Mouse (Mus musculus) midbrain, embryonic 11.5 days (tissue): Measurements from ENCODE around the gene Triml1. TPM values are rescaled to one million over a fixed set of nuclear protein-coding genes. Genes with fewer than 3 reads are reported as not detected.

ENCODE experiments used
- ATAC-seq: fragments of 200-750 bp; cut with Nextera tagmentation; 2 replicates; pipeline ENCODE4 v1.8.0; 2017; ENCODE audit warnings: moderate TSS enrichment, moderate library complexity; ENCODE audit not compliant: low FRiP score
- DNase-seq: peaks from one replicate; pipeline ENCODE4 v3.0.0; 2015; ENCODE audit warnings: low spot score; ENCODE audit errors: missing footprints
- H3K27ac ChIP-seq: fragments of 300-500 bp; sonication (generic); 2 replicates; pipeline ENCODE4 v1.5.1; 2014; ENCODE audit warnings: low read depth, low read length
- H3K27me3 ChIP-seq: fragments of 300-500 bp; sonication (generic); 2 replicates; pipeline ENCODE4 v1.6.1; 2014; ENCODE audit warnings: mild to moderate bottlenecking, low read length, moderate library complexity, mixed read lengths; ENCODE audit not compliant: control insufficient read depth, insufficient read depth
- H3K36me3 ChIP-seq: fragments of 300-500 bp; sonication (generic); 2 replicates; pipeline ENCODE4 v1.6.1; 2014; ENCODE audit warnings: mild to moderate bottlenecking, low read length, moderate library complexity, mixed read lengths; ENCODE audit not compliant: control insufficient read depth, insufficient read depth
- H3K4me1 ChIP-seq: fragments of 300-500 bp; sonication (generic); 2 replicates; pipeline ENCODE4 v1.6.1; 2014; ENCODE audit warnings: low read length; ENCODE audit not compliant: control insufficient read depth, insufficient read depth
- H3K4me2 ChIP-seq: fragments of 300-500 bp; sonication (generic); 2 replicates; pipeline ENCODE4 v1.6.1; 2014; ENCODE audit warnings: mild to moderate bottlenecking, moderate library complexity
- H3K4me3 ChIP-seq: fragments of 300-500 bp; sonication (generic); 2 replicates; pipeline ENCODE4 v1.5.1; 2014; ENCODE audit warnings: low read depth, low read length
- H3K9ac ChIP-seq: fragments of 300-500 bp; sonication (generic); 2 replicates; pipeline ENCODE4 v1.6.1; 2014; ENCODE audit warnings: low read length
- H3K9me3 ChIP-seq: fragments of 300-500 bp; sonication (generic); 2 replicates; pipeline ENCODE4 v1.6.1; 2016; ENCODE audit warnings: low read length; ENCODE audit not compliant: control insufficient read depth
- WGBS: fragments of 180-500 bp; shearing (Covaris S2); extraction: QIAGEN DNeasy Blood & Tissue Kit; methylation state at CpG from one replicate; pipeline ENCODE4 v1.1.7; 2014; 5-methylcytosine and 5-hydroxymethylcytosine counted together
- polyA plus RNA-seq: library from polyadenylated mRNA; unstranded; fragments of >200 nt; fragmentation: Nextera tagmentation; extraction: Ambion mirVana; gene quantifications from 2 replicates; pipeline ENCODE4 v1.2.1, GENCODE M21; 2014

The Triml1 gene
- polyA plus RNA-seq, 1 experiment from 2014 or later = not detected

GRCm38 (mm10) chr8:43163255-43163654 is 22.0 kb upstream of the Triml1 start:
- 88% methylated on average over 11 of the region's 11 CpGs for WGBS
- Histone ChIP-seq H3K4me3 (no peak overlapping the region), H3K4me2 (no peak overlapping the region), H3K27ac (no peak overlapping the region), H3K36me3 (no peaks in the 10 kb centered on the region), H3K9ac (no peak overlapping the region), H3K4me1 (no peaks in the 10 kb centered on the region), H3K27me3 (no peaks in the 10 kb centered on the region), H3K9me3 (no peaks in the 10 kb centered on the region)
- ATAC-seq (no peak), DNase-seq (no peak)

GRCm38 (mm10) chr8:43149307-43149706 is 8.0 kb upstream of the Triml1 start:
- Histone ChIP-seq H3K4me1 (no peaks in the 10 kb centered on the region), H3K36me3 (no peaks in the 10 kb centered on the region), H3K9me3 (no peaks in the 10 kb centered on the region; the same call in 1 of the 2 replicates), H3K9ac (no peak overlapping the region), H3K27me3 (no peaks in the 10 kb centered on the region), H3K4me3 (no peak overlapping the region), H3K4me2 (no peak overlapping the region), H3K27ac (no peak overlapping the region)
- WGBS = 83% methylated on average over 9 of the region's 9 CpGs
- ATAC-seq (no peak), DNase-seq (no peak)

- H3K9ac ChIP-seq = no peak overlapping the region
- ATAC-seq = no peak
- no peak overlapping the region for H3K4me2 ChIP-seq
- no peaks in the 10 kb centered on the region for H3K4me1 ChIP-seq
- H3K27ac ChIP-seq = no peak overlapping the region
- no peaks in the 10 kb centered on the region for H3K27me3 ChIP-seq
- WGBS = 83% methylated on average over 4 of the region's 4 CpGs
- DNase-seq = no peak
- no peaks in the 10 kb centered on the region for H3K36me3 ChIP-seq
- no peaks in the 10 kb centered on the region for H3K9me3 ChIP-seq
- H3K4me3 ChIP-seq = no peak overlapping the region
These were observed 30.0 kb downstream of the Triml1 start for GRCm38 (mm10) chr8:43111205-43111827.

Other genes with a start within 250 kb of the Triml1 start
- gene Triml2, start 39.1 kb upstream of the Triml1 start, polyA plus RNA-seq = not detected in 2 replicates
- gene Zfp42, start 165.5 kb upstream of the Triml1 start, polyA plus RNA-seq = 0.10 and 0.12 TPM in 2 replicates